Mouse (Mus musculus) thymus, postnatal 36 days (tissue): Measurements from ENCODE around the gene Timp1.

ENCODE experiments used
- DNase-seq, 2 experiments: peaks; one replicate each; pipeline ENCODE4 v3.0.0; 2022; ENCODE audit warnings: mixed read lengths in 2 of 2

Gene Timp1

GRCm38 (mm10) chrX:20869962-20870513 is at the start of gene Timp1:
Gene Timp1, plus strand, starts transcription at chrX:20870166.
- no peak for DNase-seq

DNA sequence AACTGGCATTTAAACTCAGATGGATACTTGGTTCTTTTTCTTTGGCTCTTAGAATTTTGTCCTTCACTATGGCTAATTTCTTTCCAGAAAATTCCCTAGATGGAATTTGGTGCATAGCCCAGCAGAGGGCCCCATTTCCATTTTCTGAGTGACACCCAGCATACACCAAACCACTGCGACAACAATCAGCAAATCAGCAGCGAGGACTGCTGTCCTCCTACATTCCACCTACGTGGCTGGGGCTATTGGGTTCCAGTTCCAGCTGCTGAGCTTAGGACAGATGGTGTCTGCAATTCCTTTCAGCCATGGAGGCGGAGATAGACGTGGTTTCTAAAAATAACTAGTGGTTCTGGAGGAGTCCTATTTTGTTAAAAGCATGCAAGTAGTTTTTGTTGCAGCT is 41.0 kb upstream of the Timp1 start:
- DNase-seq, result no peak

DNA sequence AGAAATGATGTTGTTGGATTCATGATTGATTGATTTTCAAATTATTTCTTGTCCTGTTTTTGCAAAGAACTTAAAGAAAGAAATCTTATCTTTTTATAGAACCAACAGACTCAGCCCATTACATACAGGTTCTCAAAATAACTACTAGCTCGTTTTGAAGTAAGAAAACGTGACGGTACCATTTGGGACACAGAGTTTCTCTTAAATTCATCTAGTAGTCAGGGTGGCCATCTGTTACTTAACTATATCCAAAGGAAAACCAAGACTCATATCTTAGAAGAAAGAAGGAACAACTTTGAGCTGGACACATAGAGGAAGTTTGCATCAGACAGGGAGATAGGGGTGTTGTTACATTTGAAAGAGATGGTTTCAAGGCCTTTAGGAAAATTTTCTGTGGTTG is 22.7 kb upstream of the Timp1 start:
- DNase-seq, result no peak

GRCm38 (mm10) chrX:20847816-20848215 is 22.1 kb upstream of the Timp1 start:
- DNase-seq, result no peak

- peak; percentile 82 to 89 for DNase-seq
These were observed 21.5 kb upstream of the Timp1 start for GRCm38 (mm10) chrX:20848256-20848984.

GRCm38 (mm10) chrX:20853794-20854193 is 16.2 kb upstream of the Timp1 start:
- DNase-seq, result no peak

DNA sequence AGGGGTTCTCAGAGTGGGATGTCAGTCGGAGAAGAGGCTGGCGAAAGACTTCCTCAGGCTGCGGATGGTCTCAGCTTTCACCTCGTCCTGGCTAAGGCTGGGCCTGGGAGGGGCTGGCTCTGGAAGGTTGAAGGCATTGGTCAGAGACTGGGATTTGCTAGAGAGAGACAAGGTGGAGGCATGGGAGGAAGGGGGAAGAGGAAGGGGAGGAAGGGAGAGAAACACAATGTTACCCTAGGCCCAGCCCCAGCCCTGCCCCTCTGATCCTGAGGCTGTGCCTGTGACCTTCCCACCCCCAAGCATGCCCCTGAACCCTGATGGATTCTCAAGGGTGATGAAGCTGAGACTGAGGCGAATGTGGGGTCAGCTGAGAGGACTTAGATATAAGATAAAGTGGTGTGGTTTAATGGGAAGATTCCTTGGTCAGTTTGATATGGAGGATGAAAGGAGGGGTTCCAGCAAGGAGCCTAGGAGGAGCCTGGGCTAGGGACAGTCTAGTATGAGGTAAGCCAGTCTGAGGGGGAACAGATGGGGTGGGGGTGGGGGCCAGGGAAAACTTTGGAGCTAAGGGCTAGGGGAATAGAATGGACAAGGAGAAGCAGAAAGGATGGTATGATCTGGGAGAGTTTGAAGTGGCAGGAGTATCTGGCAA is 8.4 kb upstream of the Timp1 start:
- no peak for DNase-seq

DNA sequence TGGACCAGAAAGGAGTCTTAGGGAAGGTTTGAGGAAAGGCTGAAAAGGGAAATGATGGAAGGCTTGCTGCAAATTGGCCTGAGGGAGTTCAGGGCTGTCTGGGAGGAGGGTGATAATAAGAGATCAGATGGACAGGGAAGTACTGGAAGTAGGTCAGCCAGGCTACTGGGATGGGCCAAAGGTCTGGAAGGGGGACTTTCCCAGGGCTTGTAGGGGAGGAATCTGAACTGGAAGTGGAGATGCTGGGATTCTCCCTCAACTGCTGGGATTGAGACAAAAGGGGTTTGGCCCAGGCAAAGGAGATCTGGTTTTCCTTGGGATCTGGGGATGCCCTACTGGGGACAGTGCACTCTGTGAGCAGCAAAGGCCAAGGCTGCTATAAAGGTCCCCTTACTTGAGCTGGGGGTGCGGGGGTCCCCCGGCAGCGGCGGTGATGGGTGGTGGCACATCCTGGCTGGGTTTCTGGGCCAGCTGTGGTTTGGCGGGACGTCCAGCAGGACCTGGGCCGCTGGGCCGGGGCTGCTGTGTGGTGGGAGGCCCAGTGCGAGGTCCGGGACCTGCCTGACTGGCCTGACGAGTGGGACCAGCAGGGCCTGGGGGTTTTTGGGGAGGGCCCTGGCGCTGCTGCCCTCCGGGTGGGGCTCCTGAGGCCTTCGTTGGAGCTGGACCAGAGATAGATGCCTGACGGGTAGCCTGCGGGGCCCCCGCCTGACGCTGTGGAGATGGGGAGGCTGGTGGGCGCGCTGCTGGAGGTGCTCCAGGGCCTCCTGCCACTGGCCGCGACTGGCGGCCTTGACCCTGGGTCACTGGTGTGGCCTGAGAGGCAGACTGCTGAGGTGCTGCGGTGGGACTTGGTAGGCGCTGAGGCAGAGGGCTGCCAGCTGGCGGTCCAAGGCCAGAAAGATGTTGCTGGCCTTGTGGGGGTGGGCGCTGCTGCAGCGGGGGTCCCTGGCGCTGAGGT is 7.6 kb upstream of the Timp1 start:
- DNase-seq, result no peak

- no peak for DNase-seq
These were observed 6.5 kb upstream of the Timp1 start for GRCm38 (mm10) chrX:20863161-20864101.

DNA sequence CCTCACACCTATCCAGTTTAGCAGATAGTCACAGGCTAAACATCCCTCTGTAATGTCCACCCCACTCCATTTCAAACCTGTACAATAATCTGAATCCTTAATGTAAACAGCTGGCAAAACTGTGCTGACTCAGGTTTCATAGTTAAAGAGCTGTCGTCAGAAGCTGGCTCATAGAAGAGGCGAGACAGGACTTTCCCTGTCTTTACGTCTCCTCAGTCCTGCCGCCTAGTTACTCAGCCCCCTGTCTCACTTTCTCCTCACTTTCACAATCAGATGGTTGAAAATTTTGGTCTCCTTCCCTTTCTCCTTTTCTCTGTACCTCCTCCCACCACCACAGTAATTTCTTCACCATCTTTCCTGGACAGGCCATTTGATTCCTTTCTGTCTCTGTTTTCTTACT is 1.9 kb upstream of the Timp1 start:
- no peak for DNase-seq

DNA sequence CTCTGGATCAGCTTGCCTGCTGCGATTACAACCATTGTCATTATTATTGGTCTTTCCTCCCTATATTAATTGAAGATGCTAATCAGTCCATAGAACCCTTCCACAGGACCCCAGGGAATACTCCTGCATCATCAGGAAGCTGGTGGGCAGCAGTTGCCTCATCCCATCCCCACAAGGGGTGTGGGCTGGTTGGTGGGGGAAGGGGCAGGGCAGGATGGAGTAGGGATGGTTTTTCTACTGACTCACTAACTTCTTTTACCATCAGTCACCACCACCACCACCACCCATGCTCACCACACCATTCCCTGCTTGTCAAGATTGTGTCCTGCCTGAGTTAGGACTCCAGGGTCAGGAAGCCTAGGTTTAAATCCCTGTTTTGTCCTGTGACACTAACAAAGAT is 763 bp upstream of the Timp1 start:
- DNase-seq, result no peak

DNA sequence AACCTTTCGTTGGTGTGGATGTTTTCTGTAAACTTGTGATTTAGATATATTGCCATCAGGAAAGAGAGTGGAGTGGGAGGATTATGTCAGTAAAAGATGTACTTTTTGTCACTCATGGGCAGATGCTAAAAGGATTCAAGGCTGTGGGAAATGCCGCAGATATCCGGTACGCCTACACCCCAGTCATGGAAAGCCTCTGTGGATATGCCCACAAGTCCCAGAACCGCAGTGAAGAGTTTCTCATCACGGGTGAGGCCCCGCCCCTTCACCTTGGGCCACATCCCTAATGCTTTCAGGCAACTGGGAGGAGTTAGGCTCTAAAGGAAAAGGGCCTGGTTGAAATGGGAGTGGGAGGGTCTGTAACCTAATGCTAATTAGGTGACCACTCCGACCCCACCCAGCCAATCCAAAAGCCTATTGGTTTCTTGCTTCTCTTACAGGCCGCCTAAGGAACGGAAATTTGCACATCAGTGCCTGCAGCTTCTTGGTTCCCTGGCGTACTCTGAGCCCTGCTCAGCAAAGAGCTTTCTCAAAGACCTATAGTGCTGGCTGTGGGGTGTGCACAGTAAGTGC is 3.0 kb downstream of the Timp1 start:
- no peak for DNase-seq

DNA sequence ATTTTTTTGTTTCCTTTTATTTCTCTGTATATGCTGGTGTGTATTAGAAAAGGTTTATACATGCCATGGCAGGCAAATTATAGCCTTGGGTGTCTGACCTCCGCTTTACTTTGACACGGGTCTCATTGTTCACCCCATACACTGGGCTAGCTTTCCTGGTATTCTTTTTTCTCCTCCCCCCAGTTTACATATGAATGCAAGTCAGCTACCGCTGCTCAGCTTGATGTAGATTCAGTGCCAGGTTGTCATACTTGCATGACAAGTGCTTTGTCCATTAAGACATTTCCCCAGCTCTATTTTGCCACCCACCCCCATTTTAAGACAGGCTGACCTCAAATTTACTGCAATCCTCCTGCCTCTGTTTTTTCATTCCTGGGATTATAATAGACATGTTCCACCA is 5.3 kb downstream of the Timp1 start:
- DNase-seq, result no peak

DNA sequence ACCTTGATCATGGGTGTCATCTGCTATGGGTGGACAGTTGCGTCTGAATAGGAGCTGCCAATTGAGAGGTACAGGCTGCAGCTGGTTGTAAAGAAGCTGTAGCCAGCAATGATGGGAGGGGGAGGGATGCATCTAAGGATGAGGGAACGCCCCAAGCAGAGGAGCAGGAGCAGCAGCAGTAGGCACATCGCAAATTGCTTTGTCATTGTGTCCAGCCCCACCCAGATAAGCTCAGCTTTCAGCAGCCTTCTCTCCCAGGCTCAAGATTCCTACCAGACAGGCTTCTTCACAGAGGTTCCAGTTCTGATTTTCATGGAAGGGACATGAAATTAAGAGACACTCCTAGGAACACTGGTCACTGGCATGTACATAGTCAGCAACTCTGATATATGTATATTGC is 40.1 kb downstream of the Timp1 start:
- no peak for DNase-seq

- DNase-seq, result no peak
These were observed 43.8 kb downstream of the Timp1 start for GRCm38 (mm10) chrX:20913726-20914125.

GRCm38 (mm10) chrX:20915075-20915474 is 45.1 kb downstream of the Timp1 start:
- DNase-seq, result no peak

DNA sequence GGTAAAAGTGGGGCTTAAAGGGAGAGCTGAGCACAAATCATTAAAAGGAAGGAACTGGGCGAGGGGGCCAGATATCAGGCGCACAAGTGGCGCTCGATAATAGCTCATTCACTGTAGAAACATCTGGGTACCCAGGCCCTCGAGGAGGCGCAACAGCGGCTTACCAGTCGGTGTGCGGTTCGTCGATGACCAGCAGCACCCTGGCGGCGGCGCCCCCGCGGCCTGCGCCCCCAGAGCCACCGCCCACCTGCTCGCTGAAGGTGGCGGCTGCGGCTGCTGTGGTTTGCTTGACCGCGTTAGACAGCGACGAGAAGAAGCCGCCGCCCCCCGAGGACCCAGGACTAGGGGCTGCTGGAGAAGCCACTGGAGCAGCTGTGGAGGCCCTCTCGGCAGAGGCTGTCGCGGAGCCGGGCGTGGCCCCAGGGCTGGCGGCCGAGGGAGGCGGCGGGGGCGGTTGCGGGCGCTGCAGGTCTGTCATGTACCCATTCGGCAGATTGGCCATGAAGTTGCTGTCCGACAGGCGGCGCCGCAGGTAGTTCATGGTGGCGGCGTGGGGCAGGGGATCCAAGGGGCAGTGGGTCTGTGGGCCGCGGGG is 50.4 kb downstream of the Timp1 start:
- DNase-seq, result no peak

DNA sequence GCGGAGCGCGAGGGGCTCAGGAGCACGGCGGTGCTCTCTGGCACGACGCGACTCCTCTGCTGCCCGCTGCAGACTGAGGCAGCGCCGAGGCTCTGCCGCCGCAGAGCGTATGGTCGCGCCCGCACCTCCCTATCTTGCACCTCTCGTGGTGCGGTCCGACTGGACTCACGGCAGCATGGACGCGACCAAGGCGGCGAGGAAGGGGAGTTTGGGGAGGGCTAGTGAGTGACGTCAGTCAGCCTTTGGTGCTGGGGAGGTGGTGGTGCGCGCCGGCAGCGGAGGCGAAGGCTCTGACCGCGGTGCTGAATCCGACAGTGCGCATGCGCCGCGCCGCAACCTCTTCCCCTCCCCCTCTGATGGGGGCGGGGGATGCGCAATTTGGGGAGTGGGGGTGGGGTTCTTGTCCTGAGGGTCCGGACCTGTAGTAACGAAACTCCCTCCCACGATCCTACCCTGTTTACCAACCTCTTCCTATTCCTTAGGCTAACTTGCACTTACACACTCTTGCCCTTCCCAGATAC is 50.9 kb downstream of the Timp1 start, which contains the start of gene Syn1:
TSS of gene Syn1 (minus strand) at position 161 of the 521 bp plus-strand sequence.
- DNase-seq, result peak; percentile 61 to 76

- no peak for DNase-seq
These were observed 51.4 kb downstream of the Timp1 start for GRCm38 (mm10) chrX:20921366-20921765.

GRCm38 (mm10) chrX:20923506-20923905 is 53.5 kb downstream of the Timp1 start:
- DNase-seq, result no peak
